Mouse (Mus musculus): ENCODE results near the gene Tmem164. TPM values are rescaled to one million over a fixed set of nuclear protein-coding genes. Genes with fewer than 3 reads are reported as not detected.
A peak's percentile ranks its signal among the peaks of the same experiment; 100 is the strongest.
"Not testable (repeated sequence)": the region's sequence is repeated elsewhere in the genome, so short reads cannot be mapped to it uniquely, and the experiment has no call there.

Gene Tmem164
- total RNA-seq (2014; rRNA removed) = 42.0 and 47.3 TPM in 2 replicates
- polyA plus RNA-seq (2015; fragmentation: Nextera tagmentation; extraction: Ambion mirVana) = 17.9 and 18.2 TPM in 2 replicates

DNA sequence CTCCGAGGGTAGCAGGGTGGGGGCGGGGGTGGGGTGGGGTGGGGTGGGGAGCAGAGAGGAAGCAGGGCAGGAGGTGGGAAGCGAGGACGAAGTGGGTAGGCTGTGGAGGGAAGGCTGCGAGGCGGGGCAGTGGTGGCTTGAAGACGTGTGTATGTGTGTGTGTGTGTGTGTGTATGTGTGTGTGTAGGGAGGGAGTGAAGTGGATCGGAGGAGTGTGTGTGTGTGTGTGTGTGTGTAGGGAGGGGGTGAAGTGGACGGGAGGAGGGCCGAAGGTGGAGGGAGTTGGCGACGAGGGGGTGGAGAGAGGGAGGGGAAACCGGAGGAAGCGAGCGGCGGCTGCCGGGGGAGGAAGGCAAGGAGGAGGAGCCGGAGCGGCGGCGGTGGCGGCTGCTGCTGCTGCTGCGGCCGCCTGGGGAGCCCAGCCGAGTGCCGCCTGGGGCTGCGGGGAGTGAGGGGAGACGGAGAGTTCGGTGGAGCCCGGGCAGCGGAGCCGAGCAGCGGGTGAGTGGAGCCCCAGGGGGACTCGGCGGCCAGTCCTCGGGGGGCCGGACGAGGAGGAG, at the start of gene Tmem164:
Tmem164 (plus strand) TSS at position 351 of the 560 bp plus-strand sequence.
- ATAC-seq (peak; percentile 86), DNase-seq (ENCODE audit: low spot score) (peak; percentile 68)
- Histone ChIP-seq H3K9ac (replicated peaks; ENCODE audit: low read length) (peak within 1 kb of the TSS; percentile 59), H3K4me1 (ENCODE audit: insufficient read depth, low read length) (0 out of 2 replicates have a peak, but pooled peaks cover 2% of the 10 kb centered on the region), H3K4me3 (ENCODE audit: low read length) (peak within 1 kb of the TSS; percentile 57), H3K4me2 (ENCODE audit: low read depth, low read length) (peak within 1 kb of the TSS; percentile 64), H3K27me3 (ENCODE audit: insufficient read depth, low read length) (no peaks in the 10 kb centered on the region), H3K27ac (peak within 1 kb of the TSS; percentile 77; the same call in 1 of the 2 replicates), H3K9me3 (ENCODE audit: low read length) (no peaks in the 10 kb centered on the region), H3K36me3 (ENCODE audit: insufficient read depth, low read length) (no peaks in the 10 kb centered on the region)
- 29% methylated on average over 17 of the region's 38 CpGs for WGBS
- no peak for TF ChIP-seq CTCF (IDR thresholded peaks at IDR 0.05; ENCODE audit: low read depth)

DNA sequence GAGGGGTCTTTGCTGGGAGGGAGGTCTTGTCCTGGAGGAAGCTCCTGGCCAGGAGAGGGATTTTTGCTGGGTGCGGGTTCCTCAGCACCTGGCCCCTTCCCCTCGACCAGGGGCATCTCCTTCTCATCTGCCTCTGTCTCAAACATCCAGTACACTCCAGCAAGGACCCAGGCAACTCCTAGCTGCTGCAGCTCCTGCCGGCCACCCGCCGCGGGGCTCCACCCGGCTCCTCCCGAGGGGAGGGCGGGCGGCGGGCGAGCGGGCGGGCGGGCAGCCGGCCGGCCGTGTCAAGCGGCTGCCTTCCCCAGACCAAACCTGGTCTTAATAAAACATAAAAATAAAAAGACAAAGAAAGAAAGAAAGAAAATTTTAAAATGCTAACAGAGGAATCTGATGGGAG, 48.2 kb upstream of the Tmem164 start:
- not testable (repeated sequence) for H3K9me3 ChIP-seq (ENCODE audit: low read length); H3K27ac ChIP-seq; H3K27me3 ChIP-seq (ENCODE audit: insufficient read depth, low read length); ATAC-seq; H3K36me3 ChIP-seq (ENCODE audit: insufficient read depth, low read length); DNase-seq (ENCODE audit: low spot score); H3K4me3 ChIP-seq (ENCODE audit: low read length); H3K4me1 ChIP-seq (ENCODE audit: insufficient read depth, low read length); H3K9ac ChIP-seq (replicated peaks; ENCODE audit: low read length); H3K4me2 ChIP-seq (ENCODE audit: low read depth, low read length)
- 36% methylated on average over 18 of the region's 19 CpGs for WGBS

DNA sequence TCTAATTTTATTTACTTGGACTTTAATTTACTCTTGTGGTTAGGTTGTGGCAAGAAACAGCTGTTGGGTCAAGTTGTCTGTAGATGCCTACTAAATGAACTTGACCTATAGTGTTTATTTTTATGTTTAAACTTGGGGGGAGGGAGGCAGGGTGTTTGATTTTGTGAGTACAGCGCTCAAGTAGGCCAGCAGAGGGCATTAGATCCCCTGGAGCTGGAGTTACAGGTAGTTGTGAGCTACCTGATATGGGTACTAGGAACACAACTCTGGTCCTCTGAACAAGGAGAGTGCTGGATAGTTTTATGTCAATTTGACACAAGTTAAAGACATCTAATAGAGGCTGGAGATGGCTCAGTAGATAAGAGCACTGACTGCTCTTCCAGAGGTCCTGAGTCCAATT, 34.0 kb upstream of the Tmem164 start:
- 53% methylated on average over 1 of the region's 1 CpGs for WGBS
- DNase-seq (ENCODE audit: low spot score) (no peak), ATAC-seq (no peak)
- H3K9ac ChIP-seq (replicated peaks; ENCODE audit: low read length) = no peak overlapping the region
- no peak for TF ChIP-seq CTCF (IDR thresholded peaks at IDR 0.05; ENCODE audit: low read depth)
- no peaks in the 10 kb centered on the region for H3K36me3 ChIP-seq (ENCODE audit: insufficient read depth, low read length)
- H3K27ac ChIP-seq = no peak overlapping the region
- no peaks in the 10 kb centered on the region for H3K4me1 ChIP-seq (ENCODE audit: insufficient read depth, low read length)
- no peak overlapping the region for H3K4me2 ChIP-seq (ENCODE audit: low read depth, low read length)
- H3K27me3 ChIP-seq (ENCODE audit: insufficient read depth, low read length) = no peaks in the 10 kb centered on the region
- no peak overlapping the region for H3K4me3 ChIP-seq (ENCODE audit: low read length)
- no peaks in the 10 kb centered on the region for H3K9me3 ChIP-seq (ENCODE audit: low read length)

DNA sequence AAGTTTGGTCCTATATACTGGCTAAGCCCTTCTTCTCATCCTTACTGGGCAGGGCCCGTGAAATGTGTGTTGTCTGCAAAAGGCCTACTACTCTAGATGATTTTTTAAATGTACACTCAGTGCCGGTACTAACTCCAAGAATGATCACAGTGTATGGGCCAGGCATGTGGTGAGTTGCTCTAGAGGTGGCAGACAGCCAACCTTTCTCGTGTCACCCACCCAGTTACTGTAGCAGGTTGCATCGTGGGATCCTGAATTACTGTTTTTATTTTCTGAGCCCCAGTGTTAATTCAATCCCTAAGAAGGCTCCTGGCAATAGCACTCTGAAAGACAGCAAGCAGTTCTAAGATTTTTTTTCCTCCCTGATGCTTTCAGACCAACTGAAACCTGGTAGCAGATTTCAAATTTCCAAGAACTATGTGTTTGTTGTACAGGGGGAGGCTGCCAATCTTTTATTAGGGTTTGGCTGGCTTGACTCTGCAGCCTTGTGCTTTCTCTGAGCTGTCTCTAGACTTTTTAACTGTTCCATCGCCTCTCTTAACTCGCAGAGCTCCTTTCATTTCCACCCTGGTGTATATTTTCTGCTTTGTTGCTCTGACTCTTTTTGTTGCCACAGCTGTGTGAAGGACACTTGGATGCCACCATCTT, 31.0 kb upstream of the Tmem164 start:
- Histone ChIP-seq H3K9ac (replicated peaks; ENCODE audit: low read length) (no peak overlapping the region), H3K4me1 (ENCODE audit: insufficient read depth, low read length) (no peaks in the 10 kb centered on the region), H3K27ac (no peak overlapping the region), H3K36me3 (ENCODE audit: insufficient read depth, low read length) (no peaks in the 10 kb centered on the region), H3K4me2 (ENCODE audit: low read depth, low read length) (no peak overlapping the region), H3K4me3 (ENCODE audit: low read length) (no peak overlapping the region), H3K9me3 (ENCODE audit: low read length) (no peaks in the 10 kb centered on the region), H3K27me3 (ENCODE audit: insufficient read depth, low read length) (no peaks in the 10 kb centered on the region)
- no peak for TF ChIP-seq CTCF (IDR thresholded peaks at IDR 0.05; ENCODE audit: low read depth)
- 53% methylated on average over 6 of the region's 6 CpGs for WGBS
- DNase-seq (ENCODE audit: low spot score) (peak; percentile 22), ATAC-seq (no peak)

DNA sequence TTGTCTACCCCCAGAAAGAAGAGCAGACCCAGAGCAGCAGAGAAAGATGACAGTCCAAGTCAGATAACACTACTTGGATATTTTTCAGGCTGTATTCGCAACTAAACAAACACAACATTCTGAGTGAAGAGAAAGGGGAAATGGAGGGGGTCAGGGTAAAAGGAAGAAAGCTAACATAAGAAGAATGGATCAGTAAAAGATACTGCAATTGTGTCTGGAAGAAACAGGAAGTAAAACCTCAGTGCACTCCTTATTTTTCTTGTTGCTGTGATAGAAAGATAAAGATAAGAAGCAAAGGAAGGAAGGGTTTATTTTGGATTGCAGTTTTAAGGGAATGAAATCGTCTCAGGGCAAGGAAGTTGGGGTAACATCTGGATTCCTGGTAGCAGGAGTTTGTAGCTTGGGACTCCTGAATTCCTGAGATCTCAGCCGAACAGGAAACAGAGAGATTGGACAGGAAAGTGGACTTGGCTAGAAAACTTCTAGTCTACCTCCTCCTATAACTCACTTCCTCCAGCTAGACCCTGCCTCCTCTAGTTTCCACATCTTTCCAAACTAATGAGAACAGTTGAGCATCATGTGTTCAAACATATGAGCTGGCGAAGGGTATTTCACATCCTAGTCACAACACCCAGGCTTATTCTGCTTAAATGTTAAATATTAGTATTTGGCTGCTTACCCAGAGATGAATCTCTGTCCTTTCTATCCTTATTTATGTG, 16.3 kb upstream of the Tmem164 start:
- no peak overlapping the region for H3K9ac ChIP-seq (replicated peaks; ENCODE audit: low read length)

DNA sequence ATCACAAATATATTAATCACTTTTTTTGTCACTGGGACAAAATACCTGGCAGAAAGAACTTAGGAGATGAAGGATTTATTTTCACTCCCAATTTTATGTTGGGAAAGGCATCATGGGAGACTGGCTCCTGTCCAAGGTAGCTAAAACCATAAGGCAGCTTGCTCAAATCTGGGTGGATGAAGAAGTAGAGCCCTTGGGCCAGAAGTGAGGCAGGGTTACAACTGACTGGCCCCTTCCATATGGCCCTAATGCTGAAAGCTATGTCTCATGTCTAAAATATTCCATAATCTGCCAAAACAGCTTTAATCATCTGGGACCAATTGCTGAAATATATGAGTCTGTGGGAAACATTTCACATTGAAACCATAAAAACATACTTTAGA, 15.8 kb upstream of the Tmem164 start:
- ATAC-seq (no peak), DNase-seq (ENCODE audit: low spot score) (no peak)
- Histone ChIP-seq H3K36me3 (ENCODE audit: insufficient read depth, low read length) (no peaks in the 10 kb centered on the region), H3K4me2 (ENCODE audit: low read depth, low read length) (no peak overlapping the region), H3K4me3 (ENCODE audit: low read length) (no peak overlapping the region), H3K9ac (replicated peaks; ENCODE audit: low read length) (no peak overlapping the region), H3K27me3 (ENCODE audit: insufficient read depth, low read length) (no peaks in the 10 kb centered on the region), H3K9me3 (ENCODE audit: low read length) (no peaks in the 10 kb centered on the region), H3K4me1 (ENCODE audit: insufficient read depth, low read length) (no peaks in the 10 kb centered on the region), H3K27ac (no peak overlapping the region)
- no peak for TF ChIP-seq CTCF (IDR thresholded peaks at IDR 0.05; ENCODE audit: low read depth)

More for the DNA sequence above, 16.3 kb upstream of the Tmem164 start:
- no peak overlapping the region for H3K27ac ChIP-seq
- H3K9me3 ChIP-seq (ENCODE audit: low read length) = no peaks in the 10 kb centered on the region
- H3K4me2 ChIP-seq (ENCODE audit: low read depth, low read length) = no peak overlapping the region
- H3K4me3 ChIP-seq (ENCODE audit: low read length) = no peak overlapping the region
- H3K27me3 ChIP-seq (ENCODE audit: insufficient read depth, low read length) = no peaks in the 10 kb centered on the region
- no peak for TF ChIP-seq CTCF (IDR thresholded peaks at IDR 0.05; ENCODE audit: low read depth)
- H3K4me1 ChIP-seq (ENCODE audit: insufficient read depth, low read length) = no peaks in the 10 kb centered on the region
- DNase-seq (ENCODE audit: low spot score) (no peak), ATAC-seq (no peak)
- WGBS = 72% methylated on average over 4 of the region's 4 CpGs
- no peaks in the 10 kb centered on the region for H3K36me3 ChIP-seq (ENCODE audit: insufficient read depth, low read length)
